7 mouse cellular contexts compared by ENCODE assay signal in genomic region chr7:127259186-127259905, GRCm38 (mm10). TPM values are rescaled to one million over a fixed set of nuclear protein-coding genes. Genes with fewer than 3 reads are reported as not detected.
DNase-seq lines count a peak whose midpoint lies in the region; ATAC-seq lines count a peak whose summit lies in the region.

No protein-coding gene starts in this region.

- H3K9ac ChIP-seq in lung, embryonic 15.5 days = peak overlapping the region; percentile 39
- H3K9ac ChIP-seq in embryonic facial prominence, embryonic 15.5 days = no peak overlapping the region
- H3K9ac ChIP-seq in limb, embryonic 12.5 days (replicated peaks) = no peak overlapping the region
- H3K9ac ChIP-seq in stomach, embryonic 15.5 days = no peak overlapping the region

- no peaks in the 10 kb centered on the region for H3K27me3 ChIP-seq in lung, embryonic 15.5 days
- no peaks in the 10 kb centered on the region for H3K27me3 ChIP-seq in embryonic facial prominence, embryonic 15.5 days
- no peaks in the 10 kb centered on the region for H3K27me3 ChIP-seq in limb, embryonic 12.5 days
- H3K27me3 ChIP-seq in stomach, embryonic 15.5 days (replicated peaks) = no peaks in the 10 kb centered on the region

- peak overlapping the region; percentile 62 for H3K4me2 ChIP-seq in lung, embryonic 15.5 days
- peak overlapping the region; percentile 75 for H3K4me2 ChIP-seq in embryonic facial prominence, embryonic 15.5 days (replicated peaks)
- H3K4me2 ChIP-seq in limb, embryonic 12.5 days = peak overlapping the region; percentile 71
- peak overlapping the region; percentile 70 for H3K4me2 ChIP-seq in stomach, embryonic 15.5 days

- no peak for ATAC-seq in lung, embryonic 15.5 days (ENCODE audit: borderline replicate concordance, extremely low read depth, low FRiP score, low TSS enrichment)
- no peak for ATAC-seq in embryonic facial prominence, embryonic 15.5 days (ENCODE audit: insufficient number of reproducible peaks, low FRiP score, low TSS enrichment, low read depth)
- ATAC-seq in limb, embryonic 12.5 days (ENCODE audit: insufficient number of reproducible peaks, insufficient read depth, low FRiP score, low TSS enrichment, low read depth) = no peak
- no peak for ATAC-seq in stomach, embryonic 15.5 days (ENCODE audit: insufficient read depth, low FRiP score, low read depth)
- no peak for ATAC-seq in frontal cortex, adult (ENCODE audit: low TSS enrichment)

- no peak for DNase-seq in lung, postnatal 14 days
- no peak for DNase-seq in T-cell, adult 2 months (ENCODE audit: low spot score)

- WGBS in lung, embryonic 15.5 days = 70% methylated on average over 8 of the region's 8 CpGs
- WGBS in embryonic facial prominence, embryonic 15.5 days = 67% methylated on average over 8 of the region's 8 CpGs
- 78% methylated on average over 8 of the region's 8 CpGs for WGBS in limb, embryonic 12.5 days
- WGBS in stomach, embryonic 15.5 days = 69% methylated on average over 8 of the region's 8 CpGs

- H3K4me1 ChIP-seq in lung, embryonic 15.5 days = peaks cover 25% of the 10 kb centered on the region
- H3K4me1 ChIP-seq in embryonic facial prominence, embryonic 15.5 days = peaks cover 27% of the 10 kb centered on the region
- H3K4me1 ChIP-seq in limb, embryonic 12.5 days (replicated peaks) = peaks cover 27% of the 10 kb centered on the region
- peaks cover 24% of the 10 kb centered on the region for H3K4me1 ChIP-seq in stomach, embryonic 15.5 days

- no peaks in the 10 kb centered on the region for H3K9me3 ChIP-seq in lung, embryonic 15.5 days
- H3K9me3 ChIP-seq in embryonic facial prominence, embryonic 15.5 days (replicated peaks) = no peaks in the 10 kb centered on the region
- no peaks in the 10 kb centered on the region for H3K9me3 ChIP-seq in limb, embryonic 12.5 days
- H3K9me3 ChIP-seq in stomach, embryonic 15.5 days = no peaks in the 10 kb centered on the region

- peaks cover 9% of the 10 kb centered on the region for H3K36me3 ChIP-seq in lung, embryonic 15.5 days
- 0 out of 2 replicates have a peak, but pooled peaks cover 11% of the 10 kb centered on the region for H3K36me3 ChIP-seq in embryonic facial prominence, embryonic 15.5 days
- peaks cover 23% of the 10 kb centered on the region for H3K36me3 ChIP-seq in limb, embryonic 12.5 days
- peaks cover 5% of the 10 kb centered on the region; the same call in 1 of the 2 replicates for H3K36me3 ChIP-seq in stomach, embryonic 15.5 days

- H3K27ac ChIP-seq in lung, embryonic 15.5 days = no peak overlapping the region
- H3K27ac ChIP-seq in embryonic facial prominence, embryonic 15.5 days (replicated peaks) = no peak overlapping the region
- H3K27ac ChIP-seq in limb, embryonic 12.5 days = no peak overlapping the region
- no peak overlapping the region for H3K27ac ChIP-seq in stomach, embryonic 15.5 days

- peak overlapping the region; percentile 57 for H3K4me3 ChIP-seq in lung, embryonic 15.5 days
- peak overlapping the region; percentile 78 for H3K4me3 ChIP-seq in embryonic facial prominence, embryonic 15.5 days (replicated peaks)
- peak overlapping the region; percentile 69 for H3K4me3 ChIP-seq in limb, embryonic 12.5 days (replicated peaks)
- peak overlapping the region; percentile 68 for H3K4me3 ChIP-seq in stomach, embryonic 15.5 days (replicated peaks)

RNA-seq across cellular contexts. Expression of gene Dctpp1, which starts 1.2 kb away (rescaled TPM):
- polyA plus RNA-seq in lung, embryonic 15.5 days (2015; fragmentation: Nextera tagmentation; extraction: Ambion mirVana) = 161 and 190 TPM in 2 replicates
- polyA plus RNA-seq in embryonic facial prominence, embryonic 15.5 days (2015; fragmentation: Nextera tagmentation; extraction: Ambion mirVana) = 141 and 142 TPM in 2 replicates
- 219 and 224 TPM in 2 replicates for polyA plus RNA-seq in limb, embryonic 12.5 days (2016; fragmentation: Nextera tagmentation; extraction: Ambion mirVana)
- polyA plus RNA-seq in stomach, embryonic 15.5 days (2015; fragmentation: Nextera tagmentation; extraction: Ambion mirVana) = 164 and 181 TPM in 2 replicates

RNA-seq across cellular contexts. Expression of gene Sephs2, which starts 14.5 kb away (rescaled TPM):
- polyA plus RNA-seq in lung, embryonic 15.5 days (2015; fragmentation: Nextera tagmentation; extraction: Ambion mirVana) = 66.9 and 69.3 TPM in 2 replicates
- polyA plus RNA-seq in embryonic facial prominence, embryonic 15.5 days (2015; fragmentation: Nextera tagmentation; extraction: Ambion mirVana) = 53.7 and 58.5 TPM in 2 replicates
- 89.5 and 92.3 TPM in 2 replicates for polyA plus RNA-seq in limb, embryonic 12.5 days (2016; fragmentation: Nextera tagmentation; extraction: Ambion mirVana)
- polyA plus RNA-seq in stomach, embryonic 15.5 days (2015; fragmentation: Nextera tagmentation; extraction: Ambion mirVana) = 139 and 163 TPM in 2 replicates

RNA-seq across cellular contexts. Expression of gene Zfp771, which starts 15.3 kb away (rescaled TPM):
- 61.9 and 63.0 TPM in 2 replicates for polyA plus RNA-seq in lung, embryonic 15.5 days (2015; fragmentation: Nextera tagmentation; extraction: Ambion mirVana)
- 73.7 and 77.5 TPM in 2 replicates for polyA plus RNA-seq in embryonic facial prominence, embryonic 15.5 days (2015; fragmentation: Nextera tagmentation; extraction: Ambion mirVana)
- polyA plus RNA-seq in limb, embryonic 12.5 days (2016; fragmentation: Nextera tagmentation; extraction: Ambion mirVana) = 79.5 and 84.1 TPM in 2 replicates
- polyA plus RNA-seq in stomach, embryonic 15.5 days (2015; fragmentation: Nextera tagmentation; extraction: Ambion mirVana) = 57.9 and 63.1 TPM in 2 replicates

RNA-seq across cellular contexts. Expression of gene Sept1, which starts 26.4 kb away (rescaled TPM):
- 21.7 and 28.9 TPM in 2 replicates for polyA plus RNA-seq in lung, embryonic 15.5 days (2015; fragmentation: Nextera tagmentation; extraction: Ambion mirVana)
- 22.4 and 23.9 TPM in 2 replicates for polyA plus RNA-seq in embryonic facial prominence, embryonic 15.5 days (2015; fragmentation: Nextera tagmentation; extraction: Ambion mirVana)
- 34.1 and 35.9 TPM in 2 replicates for polyA plus RNA-seq in limb, embryonic 12.5 days (2016; fragmentation: Nextera tagmentation; extraction: Ambion mirVana)
- 17.7 and 19.2 TPM in 2 replicates for polyA plus RNA-seq in stomach, embryonic 15.5 days (2015; fragmentation: Nextera tagmentation; extraction: Ambion mirVana)

RNA-seq across cellular contexts. Expression of gene Zfp553, which starts 26.5 kb away (rescaled TPM):
- 36.8 and 37.4 TPM in 2 replicates for polyA plus RNA-seq in lung, embryonic 15.5 days (2015; fragmentation: Nextera tagmentation; extraction: Ambion mirVana)
- polyA plus RNA-seq in embryonic facial prominence, embryonic 15.5 days (2015; fragmentation: Nextera tagmentation; extraction: Ambion mirVana) = 41.3 and 42.5 TPM in 2 replicates
- polyA plus RNA-seq in limb, embryonic 12.5 days (2016; fragmentation: Nextera tagmentation; extraction: Ambion mirVana) = 61.9 and 65.5 TPM in 2 replicates
- 33.9 and 34.8 TPM in 2 replicates for polyA plus RNA-seq in stomach, embryonic 15.5 days (2015; fragmentation: Nextera tagmentation; extraction: Ambion mirVana)
